8 mouse cellular contexts compared by ENCODE assay signal in genomic region chr6:127147665-127148064, GRCm38 (mm10). TPM values are rescaled to one million over a fixed set of nuclear protein-coding genes. Genes with fewer than 3 reads are reported as not detected.
DNase-seq lines count a peak whose midpoint lies in the region; ATAC-seq lines count a peak whose summit lies in the region.

No protein-coding gene starts in this region.

- H3K9ac ChIP-seq in intestine, embryonic 16.5 days (ENCODE audit: low read depth, low read length): 0 out of 2 replicates have a peak overlapping the region, but pooled peaks have one; percentile 88
- no peak overlapping the region for H3K9ac ChIP-seq in midbrain, embryonic 16.5 days (ENCODE audit: low read depth, low read length)

- H3K36me3 ChIP-seq in intestine, embryonic 16.5 days (ENCODE audit: control insufficient read depth, insufficient read depth, low read length): no peaks in the 10 kb centered on the region
- peaks cover 60% of the 10 kb centered on the region for H3K36me3 ChIP-seq in limb, embryonic 10.5 days
- no peaks in the 10 kb centered on the region for H3K36me3 ChIP-seq in midbrain, embryonic 16.5 days (ENCODE audit: control insufficient read depth, insufficient read depth, low read length)

- H3K4me2 ChIP-seq in intestine, embryonic 16.5 days (ENCODE audit: low read depth, low read length): peak overlapping the region; percentile 95
- H3K4me2 ChIP-seq in midbrain, embryonic 16.5 days (ENCODE audit: low read length): no peak overlapping the region

- peak; percentile 92 for DNase-seq in 416B (ENCODE audit: low read depth)
- peak; percentile 91 for DNase-seq in adrenal gland, postnatal 10 days
- peak; percentile 90 for DNase-seq in embryo, embryonic 9.5 days (ENCODE audit: extremely low spot score)
- DNase-seq in limb, embryonic 10.5 days (ENCODE audit: low spot score): peak; percentile 92
- DNase-seq in spleen, postnatal 14 days (ENCODE audit: low spot score in 2 of 2): peak; percentile 59 to 78

- H3K4me3 ChIP-seq in intestine, embryonic 16.5 days (ENCODE audit: low read length): peak overlapping the region; percentile 82
- peak overlapping the region; percentile 75; the same call in 1 of the 2 replicates for H3K4me3 ChIP-seq in limb, embryonic 10.5 days
- H3K4me3 ChIP-seq in midbrain, embryonic 16.5 days (ENCODE audit: low read depth, low read length): no peak overlapping the region

- no peaks in the 10 kb centered on the region for H3K9me3 ChIP-seq in intestine, embryonic 16.5 days (ENCODE audit: control insufficient read depth, low read length)
- no peaks in the 10 kb centered on the region for H3K9me3 ChIP-seq in limb, embryonic 10.5 days (replicated peaks)
- H3K9me3 ChIP-seq in midbrain, embryonic 16.5 days (replicated peaks; ENCODE audit: control insufficient read depth, low read length, poor library complexity, severe bottlenecking): no peaks in the 10 kb centered on the region

- peak overlapping the region; percentile 37 for H3K27ac ChIP-seq in intestine, embryonic 16.5 days (ENCODE audit: low read length)
- peak overlapping the region; percentile 42; the same call in 1 of the 2 replicates for H3K27ac ChIP-seq in limb, embryonic 10.5 days
- no peak overlapping the region for H3K27ac ChIP-seq in midbrain, embryonic 16.5 days (ENCODE audit: low read length)

- peak; percentile 18 for ATAC-seq in granulocyte monocyte progenitor cell, adult 5-6 weeks (replicated peaks; ENCODE audit: poor library complexity, severe bottlenecking)
- no peak for ATAC-seq in intestine, embryonic 16.5 days
- ATAC-seq in midbrain, embryonic 16.5 days: peak; percentile 33

- peaks cover 63% of the 10 kb centered on the region for H3K4me1 ChIP-seq in intestine, embryonic 16.5 days (ENCODE audit: control insufficient read depth, insufficient read depth, low read length)
- peaks cover 63% of the 10 kb centered on the region for H3K4me1 ChIP-seq in limb, embryonic 10.5 days
- peaks cover 39% of the 10 kb centered on the region for H3K4me1 ChIP-seq in midbrain, embryonic 16.5 days (ENCODE audit: control insufficient read depth, insufficient read depth, low read length)

- no peaks in the 10 kb centered on the region for H3K27me3 ChIP-seq in intestine, embryonic 16.5 days (replicated peaks; ENCODE audit: control insufficient read depth, insufficient read depth, low read length)
- H3K27me3 ChIP-seq in limb, embryonic 10.5 days (ENCODE audit: low read depth, poor library complexity, severe bottlenecking): no peaks in the 10 kb centered on the region
- H3K27me3 ChIP-seq in midbrain, embryonic 16.5 days (ENCODE audit: control insufficient read depth, insufficient read depth, low read depth, low read length): peaks cover 7% of the 10 kb centered on the region; the same call in 1 of the 2 replicates

- WGBS in intestine, embryonic 16.5 days: under 1% methylated on average over 4 of the region's 4 CpGs
- 1% methylated on average over 4 of the region's 4 CpGs for WGBS in limb, embryonic 10.5 days
- 0% methylated on average over 4 of the region's 4 CpGs for WGBS in midbrain, embryonic 16.5 days

RNA-seq across cellular contexts. Expression of gene Ccnd2, which starts 4.3 kb away (rescaled TPM):
- 100 to 1,000 TPM; 177 to 178 TPM for total RNA-seq in adrenal gland, postnatal 10 days (2021)
- 125 and 390 TPM in 2 replicates for total RNA-seq in granulocyte monocyte progenitor cell, adult 5-6 weeks (2014; fragmentation: Nextera tagmentation)
- total RNA-seq in granulocyte monocyte progenitor cell, adult 5-6 weeks (2017): 51.6 and 54.8 TPM in 2 replicates
- 822 and 875 TPM in 2 replicates for polyA plus RNA-seq in intestine, embryonic 16.5 days (2015; fragmentation: Nextera tagmentation; extraction: Ambion mirVana)
- polyA plus RNA-seq in limb, embryonic 10.5 days (2016; fragmentation: Nextera tagmentation; extraction: Ambion mirVana): 609 and 799 TPM in 2 replicates
- polyA plus RNA-seq in midbrain, embryonic 16.5 days (2015; fragmentation: Nextera tagmentation; extraction: Ambion mirVana): 245 and 326 TPM in 2 replicates

RNA-seq across cellular contexts. Expression of gene Tigar, which starts 38.3 kb away (rescaled TPM):
- total RNA-seq in adrenal gland, postnatal 10 days (2021): 10 to 100 TPM; 12.5 to 16.2 TPM
- 10.7 and 11.6 TPM in 2 replicates for total RNA-seq in granulocyte monocyte progenitor cell, adult 5-6 weeks (2014; fragmentation: Nextera tagmentation)
- total RNA-seq in granulocyte monocyte progenitor cell, adult 5-6 weeks (2017): 12.8 and 18.5 TPM in 2 replicates
- 4.1 and 4.6 TPM in 2 replicates for polyA plus RNA-seq in intestine, embryonic 16.5 days (2015; fragmentation: Nextera tagmentation; extraction: Ambion mirVana)
- 4.7 and 5.1 TPM in 2 replicates for polyA plus RNA-seq in limb, embryonic 10.5 days (2016; fragmentation: Nextera tagmentation; extraction: Ambion mirVana)
- 5.9 and 7.4 TPM in 2 replicates for polyA plus RNA-seq in midbrain, embryonic 16.5 days (2015; fragmentation: Nextera tagmentation; extraction: Ambion mirVana)
